Mouse (Mus musculus) ovary, postnatal 36 days (tissue): ENCODE results near the gene Mlh3.
A peak's percentile ranks its signal among the peaks of the same experiment; 100 is the strongest.

ENCODE experiments used
- DNase-seq: peaks from one replicate; pipeline ENCODE4 v3.0.0; 2022; ENCODE audit warnings: low spot score, mixed read lengths

Mlh3 gene

DNA sequence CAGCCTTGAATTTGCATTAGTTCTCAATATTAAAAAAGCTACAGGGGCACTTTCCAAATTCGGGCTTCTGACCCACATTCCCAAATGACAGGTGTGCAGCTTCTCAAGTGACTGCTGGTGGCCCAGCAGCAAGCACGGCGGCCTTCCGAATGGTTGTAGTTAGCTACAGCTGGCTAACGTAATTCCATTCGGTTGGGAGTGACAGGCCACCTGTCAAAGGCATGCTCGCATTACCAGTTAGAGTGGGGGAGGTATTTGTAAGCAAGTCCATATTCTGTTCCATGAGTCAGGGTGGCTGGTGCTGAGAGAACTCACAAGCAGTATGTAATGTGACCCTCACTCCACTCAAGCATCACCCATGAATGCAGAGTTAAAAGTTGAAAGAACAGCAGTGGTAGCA is 43.2 kb downstream of the Mlh3 start:
- no peak for DNase-seq

DNA sequence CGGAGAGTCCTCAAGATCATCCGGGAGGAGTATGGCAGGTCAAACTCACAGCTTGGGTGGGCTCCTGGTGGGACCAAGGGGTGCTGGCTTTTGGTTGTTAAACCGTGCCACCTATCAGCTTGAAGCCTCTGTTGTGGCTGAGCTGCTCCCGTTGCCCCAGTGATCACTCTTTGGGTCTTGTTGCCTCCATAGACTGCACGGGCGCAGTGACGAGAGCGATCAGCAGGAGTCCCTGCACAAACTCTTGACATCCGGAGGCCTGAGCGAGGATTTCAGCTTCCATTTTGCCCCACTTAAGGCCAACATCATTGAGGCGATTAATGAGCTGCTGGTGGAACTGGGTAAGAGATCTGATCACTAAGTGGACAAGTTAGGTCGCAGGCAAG is 50.5 kb downstream of the Mlh3 start:
- no peak for DNase-seq

DNA sequence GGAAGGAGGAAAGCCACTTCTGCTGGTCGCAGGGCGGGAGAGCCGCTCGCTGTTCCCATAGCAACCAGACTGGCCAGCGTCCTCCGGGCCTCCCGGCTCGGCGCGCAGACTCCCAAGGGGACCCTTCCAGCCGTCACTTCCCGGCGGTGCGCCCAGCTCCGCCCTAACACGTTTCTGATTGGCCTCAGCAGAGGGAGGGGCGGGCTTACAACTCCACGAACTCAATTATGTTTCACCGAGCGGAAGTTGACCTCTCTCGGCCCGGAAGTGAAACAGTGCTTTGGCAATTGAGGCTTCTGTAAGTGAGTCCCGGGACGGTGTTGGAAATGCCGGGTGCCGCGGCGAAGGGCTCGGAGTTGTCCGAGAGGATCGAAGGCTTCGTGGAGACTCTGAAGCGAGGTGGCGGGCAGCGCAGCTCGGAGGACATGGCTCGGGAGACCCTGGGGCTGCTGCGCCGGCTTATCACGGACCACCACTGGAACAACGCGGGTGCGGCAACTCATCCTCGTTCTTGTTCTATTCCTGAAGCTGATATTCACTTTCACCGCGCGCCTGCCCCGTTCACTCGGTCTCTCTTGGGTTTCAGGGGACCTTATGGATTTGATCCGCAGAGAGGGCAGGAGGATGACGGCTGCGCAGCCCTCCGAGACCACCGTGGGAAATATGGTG is 51.0 kb downstream of the Mlh3 start, which contains the start of gene Eif2b2:
Gene Eif2b2 (plus strand): TSS at position 246 of the 669 bp plus-strand sequence.
- peak; percentile 98 for DNase-seq

DNA sequence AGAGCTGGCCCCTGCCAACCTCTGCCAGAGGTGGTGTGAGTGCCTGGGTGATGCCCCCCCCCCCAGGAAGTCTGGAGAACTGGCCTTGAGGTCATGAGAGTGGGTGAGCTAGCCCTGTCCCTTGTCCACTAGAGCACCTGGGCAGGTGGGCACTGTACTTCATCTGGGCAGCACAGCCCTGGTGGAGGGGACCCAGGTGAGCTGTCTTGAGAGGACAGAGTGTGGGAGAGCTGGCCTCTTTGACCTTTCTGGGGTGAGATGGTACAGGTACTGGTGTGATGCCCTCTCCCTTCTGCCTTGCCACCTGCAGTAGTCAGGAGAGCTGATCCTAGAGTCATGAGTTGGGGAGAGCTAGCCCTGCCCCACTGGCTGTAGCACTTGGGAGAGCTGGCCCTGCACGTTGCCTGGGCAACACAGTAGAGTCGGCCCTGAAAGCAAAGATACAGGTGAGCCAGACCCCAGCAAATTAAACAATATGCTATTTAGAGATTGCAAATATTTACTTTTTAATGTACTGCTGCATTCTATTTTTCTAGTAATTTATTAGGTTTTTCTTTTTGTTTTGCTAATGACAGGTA is 52.6 kb downstream of the Mlh3 start:
- DNase-seq = no peak

DNA sequence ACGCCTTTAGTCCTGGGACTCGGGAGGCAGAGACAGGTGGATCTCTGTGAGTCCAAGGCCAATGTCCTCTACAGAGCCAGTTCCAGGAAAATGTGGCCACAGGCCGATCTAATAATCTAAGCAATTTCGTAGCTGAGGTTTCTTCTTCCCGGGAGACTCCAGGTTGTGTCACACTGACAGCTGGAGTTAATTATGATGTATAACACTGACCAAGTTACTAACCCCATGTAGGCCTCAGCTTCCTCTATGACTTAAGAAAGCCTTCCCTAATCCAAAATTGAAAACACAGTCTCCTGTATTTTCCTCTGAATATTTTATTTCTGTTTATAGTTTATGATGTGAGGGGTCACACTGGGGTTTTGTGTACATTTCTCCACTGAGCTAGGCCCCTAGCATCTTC is 55.4 kb downstream of the Mlh3 start:
- DNase-seq = no peak

DNA sequence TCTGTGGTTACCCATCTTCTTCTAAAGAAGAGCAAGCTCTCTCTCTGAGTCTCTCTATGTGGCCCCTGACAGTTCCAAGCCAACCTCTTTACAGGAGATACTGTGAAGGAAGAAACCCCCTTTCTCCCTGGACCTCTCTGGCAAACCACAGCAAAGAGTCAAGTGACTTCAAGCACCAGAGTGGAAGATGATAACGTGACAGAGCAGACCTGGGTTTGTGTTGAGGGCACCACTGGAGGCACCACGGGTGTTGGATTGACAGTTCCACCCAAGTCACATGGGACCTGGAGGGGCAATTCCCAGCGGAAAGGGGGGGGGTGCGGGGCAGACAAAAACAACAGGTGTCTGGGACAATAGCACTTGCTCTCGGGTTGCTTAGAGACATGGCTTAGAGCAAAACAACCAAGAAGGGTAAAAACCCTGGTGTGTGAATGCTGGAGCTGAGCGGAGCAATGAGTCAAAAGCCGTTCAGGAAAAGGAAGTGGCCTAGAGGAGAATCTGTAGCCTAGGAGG is 61.7 kb downstream of the Mlh3 start:
- no peak for DNase-seq

DNA sequence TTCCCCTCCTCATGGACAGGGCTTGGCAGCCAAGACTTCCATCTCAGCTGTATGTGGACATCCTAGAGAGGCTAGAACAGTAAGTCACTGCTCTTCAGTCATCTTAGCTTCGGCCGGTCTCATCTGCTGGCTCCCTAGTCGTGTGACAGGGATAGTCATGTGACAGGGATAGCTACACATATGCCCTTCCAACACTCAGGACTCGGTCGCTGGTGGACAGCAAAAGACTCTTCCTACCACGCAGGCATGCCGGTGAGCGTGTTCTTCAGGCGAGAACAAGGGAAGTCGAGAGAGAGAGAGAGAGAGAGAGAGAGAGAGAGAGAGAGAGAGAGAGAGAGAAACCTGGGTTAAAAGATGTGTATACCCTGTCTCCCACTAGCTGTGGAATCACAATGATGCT is 65.0 kb downstream of the Mlh3 start:
- no peak for DNase-seq

DNA sequence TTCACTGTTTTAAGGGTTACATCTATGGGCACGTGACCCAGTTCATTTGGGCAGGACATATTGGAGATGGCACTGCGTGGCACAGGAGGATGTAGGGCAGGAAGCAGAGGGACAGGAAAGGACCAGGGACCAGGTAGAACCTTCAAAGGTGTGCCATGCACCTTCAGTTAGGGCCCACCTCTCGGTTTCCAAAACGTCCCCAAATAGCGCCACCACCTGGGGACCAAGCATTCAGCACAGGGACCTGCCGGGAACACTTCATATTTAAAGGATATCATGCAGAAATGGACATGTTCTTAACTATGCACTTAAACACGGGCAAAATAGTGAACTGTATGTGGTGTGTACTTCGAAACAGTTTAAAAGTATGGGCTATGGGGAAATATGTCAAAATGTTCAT is 66.3 kb downstream of the Mlh3 start:
- DNase-seq = no peak

DNA sequence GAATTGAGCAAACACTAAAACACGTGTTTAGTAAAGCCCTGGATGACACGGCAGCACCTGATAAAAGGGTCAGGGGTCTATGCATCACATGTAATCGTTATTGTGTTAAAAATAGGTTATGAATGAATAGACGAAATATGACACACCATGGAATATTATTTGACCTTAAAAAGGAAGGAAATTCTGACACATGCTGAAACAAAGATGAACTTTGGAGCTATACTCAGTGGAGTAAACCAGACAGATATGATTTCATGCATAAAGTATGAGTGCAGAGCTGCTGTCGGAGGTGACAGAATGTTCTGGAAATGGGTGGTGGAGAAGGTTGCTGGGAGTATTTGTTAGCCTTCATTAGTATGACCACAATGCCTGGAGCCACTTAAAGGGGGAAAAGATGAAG is 66.7 kb downstream of the Mlh3 start:
- DNase-seq = no peak

DNA sequence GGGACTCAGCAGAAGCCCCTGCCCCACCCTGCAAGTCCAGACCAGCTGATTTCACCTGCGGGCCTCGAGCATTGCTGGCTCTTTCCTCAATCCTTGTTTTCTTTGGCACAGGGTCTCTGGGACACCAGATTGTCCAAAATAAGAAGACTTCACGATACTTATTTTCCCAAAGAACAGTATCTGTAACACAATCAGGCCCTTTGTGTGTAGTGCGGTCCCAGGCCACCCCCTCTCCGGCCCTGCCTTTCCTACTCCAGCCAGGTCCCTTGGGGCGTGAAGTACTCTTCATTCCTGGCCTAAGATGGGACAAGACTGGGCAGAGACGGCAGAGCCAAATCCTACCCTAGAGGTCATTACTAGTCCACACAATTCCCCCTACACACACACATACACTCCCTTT is 68.2 kb downstream of the Mlh3 start:
- DNase-seq = no peak

DNA sequence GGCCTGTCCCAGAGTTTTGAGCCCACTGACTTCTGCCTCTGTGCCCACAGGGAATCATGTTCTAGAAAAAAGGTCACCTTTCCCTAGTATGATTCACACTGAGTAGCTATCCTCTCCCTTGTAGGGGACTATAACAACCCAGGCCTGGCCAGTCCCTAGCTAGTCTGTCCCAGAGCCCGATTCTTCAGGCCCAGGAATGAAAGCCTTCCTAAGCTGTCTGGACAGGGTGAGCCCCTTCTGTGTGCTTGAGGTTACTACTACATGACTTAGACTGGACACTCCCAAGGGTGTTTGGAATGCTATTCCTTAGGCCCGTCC is 68.6 kb downstream of the Mlh3 start:
- DNase-seq = no peak

DNA sequence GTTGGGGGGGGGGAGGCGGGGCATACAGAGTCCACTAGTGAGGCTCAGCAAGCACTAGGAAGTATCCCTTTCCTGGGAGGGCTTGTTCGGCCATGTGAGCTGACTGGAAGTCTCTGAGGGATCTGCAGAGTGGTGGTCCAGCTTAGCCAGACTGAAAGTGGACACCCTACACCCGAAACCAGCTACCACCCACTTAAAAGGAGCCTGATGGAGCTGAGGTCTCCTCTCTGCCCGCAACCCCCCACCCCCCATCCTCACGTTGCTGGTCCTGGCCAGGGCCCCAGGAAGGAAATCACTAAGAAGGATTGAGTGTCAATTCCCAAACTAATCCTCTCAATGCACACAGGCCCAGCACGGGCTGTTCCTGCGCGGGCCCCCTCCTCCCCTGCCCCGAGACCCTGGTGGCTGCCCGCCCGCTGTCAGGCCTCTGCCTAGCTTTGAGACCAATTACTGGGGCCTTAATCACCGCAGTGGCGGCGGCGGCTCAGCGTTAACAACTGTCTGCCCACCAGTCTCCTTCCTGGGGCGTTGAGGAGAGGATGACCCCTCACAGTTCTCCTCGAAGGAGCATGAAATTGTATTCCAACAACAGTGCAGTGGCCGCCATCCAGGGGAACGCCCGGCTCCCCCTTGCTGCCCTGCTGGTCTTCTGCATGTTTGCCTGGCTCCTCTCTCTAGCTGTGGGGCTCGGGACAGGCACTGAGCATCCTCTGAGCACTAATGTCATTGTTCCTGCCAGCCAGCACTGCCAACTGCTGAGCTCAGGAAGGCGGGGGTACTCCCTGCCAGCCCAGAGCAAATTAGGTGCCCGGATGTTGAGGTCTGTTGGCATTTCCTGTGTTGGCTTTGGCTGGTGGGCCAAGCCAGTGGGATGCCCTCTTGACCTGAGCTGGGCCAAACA is 69.2 kb downstream of the Mlh3 start:
- no peak for DNase-seq

DNA sequence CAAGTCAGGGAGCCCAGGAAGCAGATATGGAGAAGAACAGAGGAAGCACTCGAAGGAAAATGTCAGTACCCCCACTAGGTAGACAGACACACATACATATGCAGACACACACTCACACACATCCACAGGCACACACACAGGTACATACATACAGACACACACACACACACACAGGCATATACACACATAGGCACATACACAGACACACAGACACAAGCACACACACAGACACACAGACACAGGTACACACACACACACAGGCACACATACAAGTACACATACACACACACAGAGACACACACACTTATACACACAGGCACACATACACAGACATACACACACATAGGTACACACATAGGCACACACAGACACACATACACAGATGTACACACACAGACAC is 70.4 kb downstream of the Mlh3 start:
- DNase-seq = no peak

DNA sequence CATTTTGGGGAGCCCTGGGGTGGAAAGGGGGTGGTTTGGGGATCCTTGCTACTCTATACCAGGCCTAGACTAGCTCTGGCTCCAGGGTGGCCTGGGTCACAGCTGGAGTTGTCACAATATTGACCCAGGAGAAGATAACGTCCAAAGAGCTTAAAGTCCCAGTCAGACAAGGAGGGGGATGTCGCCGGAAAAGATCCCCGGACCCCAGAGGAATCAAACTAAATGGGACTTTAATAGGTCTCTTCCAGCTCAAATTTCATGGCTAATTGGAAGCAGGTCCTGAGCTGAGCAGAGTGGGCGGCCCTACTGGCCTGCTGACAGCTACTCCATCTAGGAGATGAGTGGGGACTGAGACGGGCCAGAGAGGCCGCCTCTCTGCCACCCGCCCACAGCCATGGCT is 72.5 kb downstream of the Mlh3 start:
- DNase-seq = no peak

DNA sequence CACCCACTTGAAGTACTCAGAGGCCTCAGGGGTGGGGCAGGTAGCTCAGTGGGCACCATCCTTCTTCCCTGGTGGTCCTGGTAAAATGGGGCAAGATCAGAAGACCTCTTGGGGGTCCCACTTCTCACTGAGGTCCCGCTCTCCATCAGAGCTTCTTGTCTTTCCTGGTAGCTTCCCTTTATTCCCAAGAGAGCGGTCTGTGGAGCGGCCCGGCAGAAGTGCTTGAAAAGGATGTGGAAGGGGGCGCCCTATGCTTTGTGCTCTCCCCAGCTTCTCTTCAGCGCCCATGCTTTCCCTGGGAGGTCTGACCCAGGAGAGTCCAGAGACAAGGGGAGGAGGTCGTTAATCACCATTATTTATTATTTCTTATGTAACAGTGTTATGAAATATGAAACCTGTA is 73.0 kb downstream of the Mlh3 start:
- DNase-seq = no peak

DNA sequence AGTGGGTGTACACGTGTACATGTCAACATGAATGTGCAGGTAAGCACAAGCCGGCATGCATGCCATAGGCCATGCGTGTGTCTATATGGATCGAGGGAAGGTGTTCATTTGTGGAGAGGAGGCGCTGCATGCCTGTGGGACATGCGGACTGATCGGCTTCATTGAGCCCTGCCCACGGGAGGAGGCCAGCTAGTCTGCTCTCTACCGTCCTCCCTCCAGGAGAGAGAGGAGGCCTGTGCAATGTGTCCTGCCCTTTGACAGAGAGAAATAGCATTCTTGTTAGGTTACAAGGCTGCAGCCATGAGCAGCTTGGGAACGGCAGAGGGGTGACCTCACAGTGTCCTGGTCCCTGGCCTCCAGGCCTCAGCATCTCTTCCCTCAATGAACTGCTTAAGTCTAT is 74.2 kb downstream of the Mlh3 start:
- no peak for DNase-seq

DNA sequence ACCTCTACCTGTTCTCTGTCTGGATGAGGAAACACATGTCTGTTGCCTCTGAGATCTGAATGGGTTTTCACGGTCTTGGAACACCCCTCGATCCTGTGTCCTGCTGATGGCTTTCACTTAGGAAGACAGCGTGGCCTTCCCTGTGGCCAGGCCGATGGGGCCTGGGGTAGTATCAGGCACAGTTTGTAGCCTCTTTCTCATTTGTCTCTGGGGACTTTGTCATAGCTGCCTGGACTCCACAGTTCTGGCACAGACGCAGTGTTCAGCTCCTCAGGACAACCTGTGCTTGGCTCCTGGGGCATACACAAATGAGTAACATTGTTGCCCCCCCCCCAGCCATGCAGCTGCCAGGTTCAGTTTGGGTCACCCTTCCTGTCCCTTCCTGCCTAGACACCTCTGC is 75.3 kb downstream of the Mlh3 start:
- DNase-seq = no peak

DNA sequence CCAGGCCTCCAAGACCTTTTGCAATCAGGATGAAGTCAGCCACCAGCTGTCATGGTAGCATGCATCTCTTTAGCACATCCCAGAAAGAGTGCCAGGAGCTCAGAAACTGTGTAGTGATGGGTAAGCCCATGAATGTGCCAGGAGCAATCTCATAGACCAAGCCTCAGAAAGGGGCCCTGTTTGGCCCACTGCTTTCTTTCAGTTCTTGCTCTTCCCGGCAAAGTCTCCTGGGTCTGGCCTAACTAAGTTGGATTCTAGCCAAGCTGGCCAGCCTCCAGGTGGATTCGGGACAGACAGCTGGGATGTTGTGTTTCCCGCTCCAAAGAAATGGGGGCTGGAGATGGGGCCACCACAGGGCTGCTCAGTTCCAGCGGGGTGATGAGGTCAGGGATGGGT is 75.8 kb downstream of the Mlh3 start:
- DNase-seq = peak; percentile 56

DNA sequence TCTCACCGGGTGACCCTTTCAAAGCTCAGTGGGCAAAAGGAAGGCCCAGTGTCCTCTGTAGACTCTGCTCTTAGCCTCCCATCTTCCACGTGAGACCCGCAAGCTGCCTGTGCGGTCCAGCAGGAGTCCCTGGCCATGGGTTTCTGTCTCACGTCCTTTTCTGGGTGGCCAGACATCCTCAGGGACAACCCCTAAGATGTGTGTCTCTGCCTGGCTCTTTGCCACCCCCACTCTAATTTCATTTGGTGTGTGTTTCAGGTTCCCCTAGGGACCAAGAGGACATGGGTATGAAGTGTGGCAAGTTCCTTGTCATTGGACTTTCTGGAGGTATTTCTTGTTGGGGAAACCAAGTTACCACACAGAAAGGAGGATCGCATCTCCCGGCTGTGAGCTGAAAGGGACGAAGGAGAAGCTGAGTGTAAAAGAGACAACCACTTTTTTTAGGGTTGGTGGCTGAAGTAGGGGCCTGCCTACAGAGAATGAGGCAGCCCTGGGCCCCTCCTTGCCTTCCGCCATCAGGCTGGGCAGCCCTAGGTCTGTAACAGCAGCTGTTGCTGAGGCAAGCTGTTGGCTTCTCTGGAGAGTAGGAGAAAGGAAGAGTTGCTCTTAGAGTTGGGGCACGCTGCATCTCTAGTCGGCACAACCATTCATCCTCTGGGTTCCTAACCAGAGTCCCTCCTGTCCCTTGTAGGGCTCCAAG is 76.3 kb downstream of the Mlh3 start:
- DNase-seq = no peak

DNA sequence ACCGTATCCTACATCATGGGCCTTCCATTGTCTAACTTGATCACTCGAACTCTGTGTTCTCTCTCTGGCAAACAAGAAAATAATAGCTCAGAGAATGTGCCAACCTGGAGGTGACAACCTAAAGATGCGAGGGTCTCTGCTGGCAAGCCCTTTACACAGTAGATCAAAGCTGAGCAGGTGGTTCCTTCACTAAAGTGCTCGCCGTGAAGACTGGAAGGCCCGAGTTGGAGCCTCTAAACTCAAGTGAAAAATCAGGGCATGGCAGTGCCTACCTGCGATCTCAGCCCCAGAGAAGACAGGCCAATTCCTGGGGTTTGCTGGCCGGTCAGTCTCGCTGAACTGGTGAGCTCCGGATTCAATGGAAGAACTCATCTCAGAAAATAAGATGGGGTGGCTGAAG is 77.3 kb downstream of the Mlh3 start:
- DNase-seq = no peak

DNA sequence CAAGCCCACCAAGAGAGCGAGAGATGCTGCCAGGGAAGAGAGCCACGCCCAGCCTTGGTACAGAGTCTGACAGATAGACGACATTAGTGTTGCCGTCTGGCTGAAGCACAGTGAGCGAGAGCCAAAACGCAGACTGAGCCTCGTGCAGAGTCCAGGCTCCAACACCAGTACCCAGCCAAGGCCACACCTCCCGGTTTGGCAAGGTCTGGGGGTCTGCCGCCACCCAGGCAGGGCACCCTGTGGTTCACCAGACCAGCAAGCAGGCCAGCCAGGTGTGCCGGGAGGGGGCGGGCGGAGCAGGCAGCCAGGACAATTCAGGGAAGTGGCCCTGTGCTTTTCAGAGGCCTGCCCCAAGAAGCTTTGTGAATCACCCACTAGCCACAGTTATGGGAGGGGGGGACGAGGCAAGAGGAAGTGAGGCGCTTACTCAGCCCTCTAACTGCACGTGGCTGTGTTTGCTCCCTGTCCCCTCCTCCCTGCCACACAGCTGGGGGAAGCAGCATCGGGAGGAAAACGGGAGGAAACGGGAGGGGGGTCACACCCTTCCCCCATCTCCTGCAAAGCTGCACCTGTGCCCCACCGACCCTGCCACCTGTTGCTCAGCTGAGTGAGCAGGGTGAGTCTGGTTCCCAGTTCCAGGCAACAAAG is 77.8 kb downstream of the Mlh3 start:
- DNase-seq = peak; percentile 36

DNA sequence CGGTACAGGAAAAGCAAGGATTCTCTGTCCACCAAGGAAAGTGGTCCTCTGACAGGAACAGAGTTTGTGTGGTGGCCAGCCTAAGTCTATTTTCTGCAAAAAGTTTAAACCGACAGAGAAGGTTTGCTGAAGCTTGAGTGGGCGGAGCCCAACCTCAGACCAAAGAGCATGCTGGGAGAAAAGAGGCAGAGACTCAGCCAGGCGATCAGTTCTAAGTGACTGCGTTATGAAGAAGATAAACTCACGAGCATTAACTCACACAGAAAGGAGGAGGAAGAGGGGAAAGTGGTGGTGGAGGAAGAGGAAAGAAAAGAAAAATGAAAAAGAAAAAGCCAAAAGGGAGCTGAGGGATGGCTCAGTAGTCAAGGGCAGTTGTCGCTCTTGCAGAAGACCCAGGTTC is 80.1 kb downstream of the Mlh3 start:
- DNase-seq = no peak
